23 mouse cellular contexts compared by ENCODE assay signal in the genomic region with DNA sequence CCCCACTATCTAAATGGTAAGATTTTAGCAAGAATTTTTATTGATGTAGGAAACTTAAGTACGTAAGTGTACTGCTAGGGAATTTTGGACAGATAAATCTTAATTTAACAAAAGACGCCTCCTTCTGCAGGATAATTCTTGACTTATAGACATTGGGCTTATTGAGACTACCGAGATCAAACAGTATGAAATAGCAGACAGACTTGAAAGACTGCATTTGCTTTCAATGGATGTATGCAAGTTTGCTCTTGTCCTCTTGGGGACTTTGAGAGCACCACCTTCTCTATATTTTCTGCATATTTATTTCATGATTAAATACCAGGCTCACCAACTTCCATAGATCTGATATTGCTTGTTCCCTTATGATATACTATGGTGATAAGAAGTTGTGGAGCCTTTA.
"Had no signal": no experiment of that assay in that cellular context is flagged by ENCODE, and none has a peak within 500 bp of the region (broad histone marks: within the 10 kb centered on the region; RNA-seq: fewer than 3 reads in every experiment).

No protein-coding gene starts in this region.

- H3K4me1 ChIP-seq: hindbrain, embryonic 13.5 days; hindbrain, embryonic 15.5 days; kidney, embryonic 15.5 days; limb, embryonic 13.5 days; limb, embryonic 15.5 days had no signal

- ATAC-seq: hindbrain, postnatal 0 days; intestine, embryonic 16.5 days had no signal

- H3K4me2 ChIP-seq: heart, embryonic 11.5 days; heart, embryonic 13.5 days; heart, embryonic 15.5 days; hindbrain, embryonic 13.5 days; hindbrain, embryonic 15.5 days; kidney, embryonic 15.5 days; limb, embryonic 13.5 days; limb, embryonic 15.5 days had no signal

- H3K9ac ChIP-seq: heart, embryonic 13.5 days; heart, embryonic 15.5 days; hindbrain, embryonic 13.5 days; hindbrain, embryonic 15.5 days; kidney, embryonic 15.5 days; limb, embryonic 13.5 days; limb, embryonic 15.5 days had no signal

- H3K27me3 ChIP-seq: heart, embryonic 13.5 days; heart, embryonic 15.5 days; hindbrain, embryonic 13.5 days; hindbrain, embryonic 15.5 days; kidney, embryonic 15.5 days; limb, embryonic 13.5 days; limb, embryonic 15.5 days had no signal

- H3K27ac ChIP-seq: gastrocnemius, adult 2 months; heart, embryonic 13.5 days; heart, embryonic 15.5 days; hindbrain, embryonic 13.5 days; hindbrain, embryonic 15.5 days; hindbrain, postnatal 0 days; kidney, embryonic 15.5 days; kidney, postnatal 0 days; limb, embryonic 13.5 days; limb, embryonic 15.5 days had no signal

- H3K9me3 ChIP-seq: heart, embryonic 15.5 days; hindbrain, embryonic 13.5 days; hindbrain, embryonic 15.5 days; kidney, embryonic 15.5 days; limb, embryonic 13.5 days; limb, embryonic 15.5 days had no signal

- H3K36me3 ChIP-seq: heart, embryonic 13.5 days; heart, embryonic 15.5 days; hindbrain, embryonic 13.5 days; hindbrain, embryonic 15.5 days; kidney, embryonic 15.5 days; limb, embryonic 13.5 days; limb, embryonic 15.5 days had no signal

- DNase-seq: gastrocnemius, adult 2 months; gastrocnemius, postnatal 10 days; gastrocnemius, postnatal 25 days; heart, postnatal 14 days; heart, postnatal 36 days; kidney, adult 11 months; kidney, adult 2 months; kidney, adult 9 months; kidney, postnatal 14 days; kidney, postnatal 36 days; layer of hippocampus, postnatal 36 days; left cerebral cortex, postnatal 4 days had no signal

- H3K4me3 ChIP-seq: gastrocnemius, adult 2 months; heart, embryonic 13.5 days; heart, embryonic 15.5 days; hindbrain, embryonic 13.5 days; hindbrain, embryonic 15.5 days; kidney, embryonic 15.5 days; limb, embryonic 13.5 days; limb, embryonic 15.5 days had no signal
